Mouse (Mus musculus) CH12.LX (cell line): ENCODE measurements at regions not wholly inside any gene's neighbourhood (a gene's known extent, or its start where the extent isn't known, plus 50 kb on each side); places are given as distances from the start of the nearest gene placed in this dataset.

Source experiments
- DNase-seq: peaks from one replicate; pipeline ENCODE4 v3.0.0-alpha.2; 2013; ENCODE audit errors: extremely low read depth
- H3K27ac ChIP-seq: 2 replicates; pipeline ENCODE4 v1.5.1; 2012; ENCODE audit warnings: low read depth, mild to moderate bottlenecking, control low read depth, moderate library complexity; ENCODE audit not compliant: insufficient read depth
- H3K27me3 ChIP-seq: replicated peaks from 2 replicates; pipeline ENCODE3; 2012; ENCODE audit warnings: inconsistent platforms
- H3K36me3 ChIP-seq, 2 experiments: replicated peaks in 1 of 2; 2 replicates each; pipeline versions ENCODE3 to v1.6.1; 2012; ENCODE audit warnings: inconsistent platforms in 1 of 2, low read length in 1 of 2, mild to moderate bottlenecking in 1 of 2, mixed read lengths in 1 of 2, moderate library complexity in 1 of 2; ENCODE audit not compliant: control insufficient read depth in 1 of 2, insufficient read depth in 1 of 2
- H3K4me1 ChIP-seq, 2 experiments: 2 replicates each; pipeline ENCODE4 v1.6.1; 2012; ENCODE audit warnings: inconsistent platforms in 1 of 2, moderate library complexity in 1 of 2; ENCODE audit not compliant: insufficient read depth in 2 of 2, control insufficient read depth in 1 of 2
- H3K4me2 ChIP-seq: 2 replicates; pipeline ENCODE4 v1.6.1; 2012; ENCODE audit warnings: low read depth, mild to moderate bottlenecking, control low read depth; ENCODE audit not compliant: poor library complexity, insufficient read depth, severe bottlenecking
- H3K4me3 ChIP-seq, 3 experiments: fragments of 150-350 bp in 1 of 3; sonication (generic) in 1 of 3; replicated peaks in 1 of 3; 2 replicates each; pipeline versions ENCODE3 to v1.5.1; 2011 to 2012; ENCODE audit warnings: low read depth in 2 of 3, low read length in 2 of 3, mild to moderate bottlenecking in 2 of 3, moderate library complexity in 2 of 3, control low read depth in 1 of 3, improper control_type of control experiment in 1 of 3, inconsistent platforms in 1 of 3, mixed read lengths in 1 of 3; ENCODE audit not compliant: poor library complexity in 1 of 3
- H3K79me2 ChIP-seq: replicated peaks from 2 replicates; pipeline ENCODE4 v1.6.1; 2012; ENCODE audit warnings: mild to moderate bottlenecking, moderate library complexity; ENCODE audit not compliant: control insufficient read depth, poor library complexity, insufficient read depth, severe bottlenecking; ENCODE audit errors: extremely low read depth
- H3K9ac ChIP-seq: 2 replicates; pipeline ENCODE4 v1.6.1; 2012; ENCODE audit warnings: low read depth, mild to moderate bottlenecking, control low read depth, moderate library complexity; ENCODE audit not compliant: insufficient read depth
- H3K9me3 ChIP-seq: replicated peaks from 2 replicates; pipeline ENCODE3; 2012; ENCODE audit warnings: low read length, inconsistent platforms, mixed read lengths
- BHLHE40 ChIP-seq: IDR thresholded peaks from 2 replicates; pipeline ENCODE4 v1.6.1; 2011; ENCODE audit warnings: mild to moderate bottlenecking, low read depth, low read length, improper control_type of control experiment
- CHD1 ChIP-seq: IDR thresholded peaks from 2 replicates; pipeline ENCODE4 v1.6.1; 2012; ENCODE audit warnings: low read depth, low read length, improper control_type of control experiment, inconsistent platforms
- CTCF ChIP-seq, 2 experiments: IDR thresholded peaks in 1 of 2; conservative IDR thresholded peaks in 1 of 2; 2 replicates each; pipeline ENCODE4 v1.5.1; 2011 to 2012; ENCODE audit warnings: low read depth in 2 of 2, low read length in 2 of 2, improper control_type of control experiment in 1 of 2, inconsistent platforms in 1 of 2, mild to moderate bottlenecking in 1 of 2, moderate library complexity in 1 of 2
- E2F4 ChIP-seq: IDR thresholded peaks from 2 replicates; pipeline ENCODE4 v1.6.1; 2011; ENCODE audit warnings: low read depth, low read length, improper control_type of control experiment; ENCODE audit not compliant: insufficient replicate concordance
- EP300 ChIP-seq: IDR thresholded peaks from 2 replicates; pipeline ENCODE4 v1.6.1; 2011; ENCODE audit warnings: low read length, improper control_type of control experiment
- IRF4 ChIP-seq: IDR thresholded peaks from 2 replicates; pipeline ENCODE4 v1.6.1; 2014; ENCODE audit warnings: low read depth, mild to moderate bottlenecking, inconsistent platforms, low read length, improper control_type of control experiment
- JUN ChIP-seq: IDR thresholded peaks from 2 replicates; pipeline ENCODE4 v1.6.1; 2011; ENCODE audit warnings: low read depth, mild to moderate bottlenecking, low read length, improper control_type of control experiment, moderate library complexity; ENCODE audit not compliant: insufficient read depth
- MAX ChIP-seq: IDR thresholded peaks from 2 replicates; pipeline ENCODE4 v1.6.1; 2011; ENCODE audit warnings: low read length, improper control_type of control experiment
- MAZ ChIP-seq: IDR thresholded peaks from 2 replicates; pipeline ENCODE4 v1.6.1; 2012; ENCODE audit warnings: low read depth, mild to moderate bottlenecking, inconsistent platforms, low read length, improper control_type of control experiment, moderate library complexity
- MYC ChIP-seq: IDR thresholded peaks from 2 replicates; pipeline ENCODE4 v1.6.1; 2011; ENCODE audit warnings: low read depth, mild to moderate bottlenecking, improper control_type of control experiment, low read length
- NRF1 ChIP-seq: IDR thresholded peaks from 2 replicates; pipeline ENCODE4 v1.6.1; 2014; ENCODE audit warnings: low read depth, mild to moderate bottlenecking, inconsistent platforms, low read length, improper control_type of control experiment, moderate library complexity
- PAX5 ChIP-seq: IDR thresholded peaks from 2 replicates; pipeline ENCODE4 v1.6.1; 2012; ENCODE audit warnings: low read length, inconsistent platforms, mixed read lengths
- POLR2A ChIP-seq: IDR thresholded peaks from 2 replicates; pipeline ENCODE4 v1.6.1; 2011; ENCODE audit warnings: low read depth, mild to moderate bottlenecking, improper control_type of control experiment, low read length
- TCF12 ChIP-seq: IDR thresholded peaks from 2 replicates; pipeline ENCODE4 v1.6.1; 2014; ENCODE audit warnings: low read depth, mild to moderate bottlenecking, inconsistent platforms, low read length, improper control_type of control experiment
- UBTF ChIP-seq: IDR thresholded peaks from 2 replicates; pipeline ENCODE4 v1.6.1; 2012; ENCODE audit warnings: low read depth, mild to moderate bottlenecking, inconsistent platforms, low read length, improper control_type of control experiment, moderate library complexity
- ZNF384 ChIP-seq: IDR thresholded peaks from 2 replicates; pipeline ENCODE4 v1.6.1; 2012; ENCODE audit warnings: low read depth, low read length, improper control_type of control experiment, inconsistent platforms
- dilution Hi-C: fragments of 300-500 bp; cut with MboI; formaldehyde crosslinking; loops from 2 replicates; pipeline ENCODE4 v1.14.3; 2020; ENCODE audit warnings: low sequenced_read_pairs; ENCODE audit not compliant: extremely low pct_unique_long_range_greater_than_20kb, extremely low pct_ligation_motif_present
- in situ Hi-C: fragments of 300-500 bp; cut with MboI; formaldehyde crosslinking; loops from 3 replicates; pipeline ENCODE4 v1.14.3; 2019; ENCODE audit warnings: low sequenced_read_pairs, low pct_ligation_motif_present, low pct_unique_long_range_greater_than_20kb, mixed read lengths

DNA sequence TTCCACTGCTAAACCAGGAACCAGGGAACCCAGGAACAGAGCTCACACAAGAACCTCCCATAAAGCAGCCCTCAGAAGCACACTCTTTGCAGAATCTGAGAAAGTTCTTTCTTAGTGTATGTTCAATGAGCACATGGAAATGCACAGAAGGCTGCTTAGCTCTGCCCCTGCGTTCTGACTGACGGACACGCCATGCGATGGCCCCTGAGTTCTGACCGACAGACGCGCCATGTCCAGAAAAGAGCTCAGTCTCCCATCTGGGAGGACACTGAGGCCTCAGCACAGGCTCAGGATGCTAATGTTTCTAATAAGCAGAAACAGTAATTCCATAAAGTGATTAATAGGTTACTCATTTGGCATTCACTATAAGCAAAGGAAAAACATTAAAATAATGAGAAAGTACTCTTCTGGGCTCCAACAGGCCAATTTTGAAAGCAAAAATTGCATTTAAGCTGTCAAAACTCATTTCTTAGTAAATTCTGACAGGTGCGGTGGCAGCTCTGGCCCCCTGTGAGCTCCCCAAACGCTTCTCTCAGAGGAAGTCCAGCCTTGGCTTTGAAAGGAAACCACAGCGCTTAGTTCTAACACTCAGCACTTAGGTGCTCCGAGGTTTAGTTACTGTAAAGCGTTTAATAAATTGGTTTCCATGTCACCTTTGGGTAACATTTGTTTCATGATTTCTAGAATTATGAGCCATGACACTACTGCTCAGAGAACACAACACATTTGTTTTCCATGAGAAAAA, 309.9 kb upstream of the Smim15 start:
- no peak for TF ChIP-seq BHLHE40
- TF ChIP-seq PAX5: no peak
- TF ChIP-seq CTCF (conservative IDR thresholded peaks at IDR 0.05 in 1 of 2, IDR thresholded peaks at IDR 0.05 in 1 of 2; ENCODE audit: low read depth in 2 of 2, low read length in 2 of 2): no peak
- TF ChIP-seq UBTF: no peak
- no peak for TF ChIP-seq NRF1
- no peak for TF ChIP-seq TCF12
- TF ChIP-seq EP300: no peak
- no peak for TF ChIP-seq E2F4
- TF ChIP-seq ZNF384: no peak
- no peak for TF ChIP-seq JUN
- Histone ChIP-seq H3K9ac (no peak overlapping the region), H3K4me3 (no peak overlapping the region), H3K27me3 (no peaks in the 10 kb centered on the region), H3K9me3 (no peaks in the 10 kb centered on the region), H3K79me2 (no peaks in the 10 kb centered on the region), H3K4me1 (no peaks in the 10 kb centered on the region), H3K4me2 (no peak overlapping the region), H3K36me3 (peaks cover 19 to 40% of the 10 kb centered on the region in 2 experiments), H3K27ac (no peak overlapping the region)
- DNase-seq: no peak
- dilution Hi-C loops (no loop called here), in situ Hi-C loops (no loop called here)

GRCm38 (mm10) chr13:107730976-107731375, 313.3 kb upstream of the Smim15 start:
- H3K4me2 ChIP-seq: no peak overlapping the region
- dilution Hi-C loops: no loop called here
- H3K27ac ChIP-seq: no peak overlapping the region
- H3K9me3 ChIP-seq: no peaks in the 10 kb centered on the region
- in situ Hi-C loops: no loop called here
- peaks cover 31 to 52% of the 10 kb centered on the region in 2 experiments for H3K36me3 ChIP-seq
- H3K27me3 ChIP-seq: no peaks in the 10 kb centered on the region
- no peak for DNase-seq
- H3K4me1 ChIP-seq: no peaks in the 10 kb centered on the region
- TF ChIP-seq MYC: no peak
- TF ChIP-seq CHD1: no peak
- no peak for TF ChIP-seq MAX
- TF ChIP-seq BHLHE40: no peak
- TF ChIP-seq POLR2A: no peak
- TF ChIP-seq IRF4: no peak
- TF ChIP-seq MAZ: no peak
- H3K9ac ChIP-seq: no peak overlapping the region
- no peaks in the 10 kb centered on the region for H3K79me2 ChIP-seq
- H3K4me3 ChIP-seq: no peak overlapping the region
